Mouse (Mus musculus) lung, adult 2 months (tissue): Measurements from ENCODE around the gene Ptpn4.

ENCODE experiments used
- CTCF ChIP-seq: fragments of 200-500 bp; IDR thresholded peaks from 2 replicates; pipeline ENCODE4 v1.5.1; 2011; ENCODE audit warnings: mild to moderate bottlenecking, low read length, control low read depth; ENCODE audit not compliant: insufficient read depth
- POLR2A ChIP-seq: fragments of 200-500 bp; IDR thresholded peaks from 2 replicates; pipeline ENCODE4 v1.6.1; 2011; ENCODE audit warnings: low read depth, mild to moderate bottlenecking, control low read depth, low read length, borderline replicate concordance; ENCODE audit errors: extremely low read depth

DNA sequence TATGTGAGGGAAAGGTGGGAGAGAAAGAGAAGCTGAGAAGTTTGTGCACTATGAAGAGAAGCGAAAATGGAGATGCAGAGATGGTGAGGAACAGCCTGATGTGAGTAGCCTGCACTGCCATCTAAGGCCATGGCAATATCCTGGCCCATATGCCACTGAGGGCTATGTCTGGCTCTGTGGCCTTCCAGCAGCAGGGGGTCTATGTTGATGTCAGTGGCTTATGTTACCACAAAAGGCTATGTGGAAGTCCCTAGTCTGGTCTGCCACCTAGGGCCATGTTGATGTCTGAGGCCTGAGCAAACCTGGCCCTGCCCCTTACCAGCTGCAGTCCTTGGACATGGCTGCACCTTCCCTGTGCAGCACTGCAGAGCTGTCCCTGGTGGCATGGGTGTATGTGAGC lies 43.1 kb downstream of the Ptpn4 start:
- TF ChIP-seq POLR2A: no peak
- no peak for TF ChIP-seq CTCF
